Mouse (Mus musculus) CH12.LX (cell line): ENCODE results near the gene Dusp23. TPM values are rescaled to one million over a fixed set of nuclear protein-coding genes. Genes with fewer than 3 reads are reported as not detected.

Source experiments
- DNase-seq: peaks from one replicate; pipeline ENCODE4 v3.0.0-alpha.2; 2013; ENCODE audit errors: extremely low read depth
- H3K27ac ChIP-seq: 2 replicates; pipeline ENCODE4 v1.5.1; 2012; ENCODE audit warnings: low read depth, mild to moderate bottlenecking, control low read depth, moderate library complexity; ENCODE audit not compliant: insufficient read depth
- H3K27me3 ChIP-seq: replicated peaks from 2 replicates; pipeline ENCODE3; 2012; ENCODE audit warnings: inconsistent platforms
- H3K36me3 ChIP-seq, 2 experiments: replicated peaks in 1 of 2; 2 replicates each; pipeline versions ENCODE3 to v1.6.1; 2012; ENCODE audit warnings: inconsistent platforms in 1 of 2, low read length in 1 of 2, mild to moderate bottlenecking in 1 of 2, mixed read lengths in 1 of 2, moderate library complexity in 1 of 2; ENCODE audit not compliant: control insufficient read depth in 1 of 2, insufficient read depth in 1 of 2
- H3K4me1 ChIP-seq, 2 experiments: 2 replicates each; pipeline ENCODE4 v1.6.1; 2012; ENCODE audit warnings: inconsistent platforms in 1 of 2, moderate library complexity in 1 of 2; ENCODE audit not compliant: insufficient read depth in 2 of 2, control insufficient read depth in 1 of 2
- H3K4me2 ChIP-seq: 2 replicates; pipeline ENCODE4 v1.6.1; 2012; ENCODE audit warnings: low read depth, mild to moderate bottlenecking, control low read depth; ENCODE audit not compliant: poor library complexity, insufficient read depth, severe bottlenecking
- H3K4me3 ChIP-seq, 3 experiments: fragments of 150-350 bp in 1 of 3; sonication (generic) in 1 of 3; replicated peaks in 1 of 3; 2 replicates each; pipeline versions ENCODE3 to v1.5.1; 2011 to 2012; ENCODE audit warnings: low read depth in 2 of 3, low read length in 2 of 3, mild to moderate bottlenecking in 2 of 3, moderate library complexity in 2 of 3, control low read depth in 1 of 3, improper control_type of control experiment in 1 of 3, inconsistent platforms in 1 of 3, mixed read lengths in 1 of 3; ENCODE audit not compliant: poor library complexity in 1 of 3
- H3K79me2 ChIP-seq: replicated peaks from 2 replicates; pipeline ENCODE4 v1.6.1; 2012; ENCODE audit warnings: mild to moderate bottlenecking, moderate library complexity; ENCODE audit not compliant: control insufficient read depth, poor library complexity, insufficient read depth, severe bottlenecking; ENCODE audit errors: extremely low read depth
- H3K9ac ChIP-seq: 2 replicates; pipeline ENCODE4 v1.6.1; 2012; ENCODE audit warnings: low read depth, mild to moderate bottlenecking, control low read depth, moderate library complexity; ENCODE audit not compliant: insufficient read depth
- H3K9me3 ChIP-seq: replicated peaks from 2 replicates; pipeline ENCODE3; 2012; ENCODE audit warnings: low read length, inconsistent platforms, mixed read lengths
- CHD1 ChIP-seq: IDR thresholded peaks from 2 replicates; pipeline ENCODE4 v1.6.1; 2012; ENCODE audit warnings: low read depth, low read length, improper control_type of control experiment, inconsistent platforms
- CHD2 ChIP-seq: IDR thresholded peaks from 2 replicates; pipeline ENCODE4 v1.6.1; 2011; ENCODE audit warnings: low read length, improper control_type of control experiment
- CTCF ChIP-seq, 2 experiments: IDR thresholded peaks in 1 of 2; conservative IDR thresholded peaks in 1 of 2; 2 replicates each; pipeline ENCODE4 v1.5.1; 2011 to 2012; ENCODE audit warnings: low read depth in 2 of 2, low read length in 2 of 2, improper control_type of control experiment in 1 of 2, inconsistent platforms in 1 of 2, mild to moderate bottlenecking in 1 of 2, moderate library complexity in 1 of 2
- E2F4 ChIP-seq: IDR thresholded peaks from 2 replicates; pipeline ENCODE4 v1.6.1; 2011; ENCODE audit warnings: low read depth, low read length, improper control_type of control experiment; ENCODE audit not compliant: insufficient replicate concordance
- ELF1 ChIP-seq: IDR thresholded peaks from 2 replicates; pipeline ENCODE4 v1.6.1; 2014; ENCODE audit warnings: low read depth, mild to moderate bottlenecking, inconsistent platforms, low read length, improper control_type of control experiment
- EP300 ChIP-seq: IDR thresholded peaks from 2 replicates; pipeline ENCODE4 v1.6.1; 2011; ENCODE audit warnings: low read length, improper control_type of control experiment
- ETS1 ChIP-seq: conservative IDR thresholded peaks from 2 replicates; pipeline ENCODE4 v1.6.1; 2012; ENCODE audit warnings: low read depth, mild to moderate bottlenecking, inconsistent platforms, low read length, improper control_type of control experiment, moderate library complexity
- GABPA ChIP-seq: IDR thresholded peaks from 2 replicates; pipeline ENCODE4 v1.6.1; 2012; ENCODE audit warnings: low read depth, low read length, improper control_type of control experiment, inconsistent platforms; ENCODE audit not compliant: insufficient replicate concordance
- HCFC1 ChIP-seq: IDR thresholded peaks from 2 replicates; pipeline ENCODE4 v1.6.1; 2012; ENCODE audit warnings: low read depth, mild to moderate bottlenecking, inconsistent platforms, low read length, improper control_type of control experiment
- IRF4 ChIP-seq: IDR thresholded peaks from 2 replicates; pipeline ENCODE4 v1.6.1; 2014; ENCODE audit warnings: low read depth, mild to moderate bottlenecking, inconsistent platforms, low read length, improper control_type of control experiment
- JUN ChIP-seq: IDR thresholded peaks from 2 replicates; pipeline ENCODE4 v1.6.1; 2011; ENCODE audit warnings: low read depth, mild to moderate bottlenecking, low read length, improper control_type of control experiment, moderate library complexity; ENCODE audit not compliant: insufficient read depth
- JUND ChIP-seq: conservative IDR thresholded peaks from 2 replicates; pipeline ENCODE4 v1.6.1; 2011; ENCODE audit warnings: low read depth, low read length, improper control_type of control experiment
- KAT2A ChIP-seq: IDR thresholded peaks from 2 replicates; pipeline ENCODE4 v1.6.1; 2012; ENCODE audit warnings: low read length, improper control_type of control experiment, inconsistent platforms; ENCODE audit not compliant: insufficient replicate concordance
- MAFK ChIP-seq: IDR thresholded peaks from 2 replicates; pipeline ENCODE4 v1.6.1; 2011; ENCODE audit warnings: low read length, improper control_type of control experiment; ENCODE audit not compliant: insufficient replicate concordance
- MAX ChIP-seq: IDR thresholded peaks from 2 replicates; pipeline ENCODE4 v1.6.1; 2011; ENCODE audit warnings: low read length, improper control_type of control experiment
- POLR2AphosphoS2 ChIP-seq: IDR thresholded peaks from 2 replicates; pipeline ENCODE4 v1.6.1; 2011; ENCODE audit warnings: low read depth, low read length, improper control_type of control experiment
- RAD21 ChIP-seq: IDR thresholded peaks from 2 replicates; pipeline ENCODE4 v1.6.1; 2011; ENCODE audit warnings: low read depth, mild to moderate bottlenecking, low read length, improper control_type of control experiment, moderate library complexity
- RCOR1 ChIP-seq: conservative IDR thresholded peaks from 2 replicates; pipeline ENCODE4 v1.6.1; 2012; ENCODE audit warnings: low read depth, mild to moderate bottlenecking, inconsistent platforms, low read length, improper control_type of control experiment
- SMC3 ChIP-seq: IDR thresholded peaks from 2 replicates; pipeline ENCODE4 v1.6.1; 2011; ENCODE audit warnings: low read depth, low read length, improper control_type of control experiment
- TBP ChIP-seq: conservative IDR thresholded peaks from 2 replicates; pipeline ENCODE4 v1.6.1; 2011; ENCODE audit warnings: low read depth, low read length, improper control_type of control experiment
- USF1 ChIP-seq: IDR thresholded peaks from 2 replicates; pipeline ENCODE4 v1.6.1; 2014; ENCODE audit warnings: low read depth, mild to moderate bottlenecking, inconsistent platforms, low read length, improper control_type of control experiment
- ZC3H11A ChIP-seq: IDR thresholded peaks from 2 replicates; pipeline ENCODE4 v1.6.1; 2012; ENCODE audit warnings: low read depth, mild to moderate bottlenecking, inconsistent platforms, low read length, improper control_type of control experiment
- ZMIZ1 ChIP-seq: IDR thresholded peaks from 2 replicates; pipeline ENCODE4 v1.6.1; 2012; ENCODE audit warnings: low read depth, mild to moderate bottlenecking, inconsistent platforms, low read length, improper control_type of control experiment
- ZNF384 ChIP-seq: IDR thresholded peaks from 2 replicates; pipeline ENCODE4 v1.6.1; 2012; ENCODE audit warnings: low read depth, low read length, improper control_type of control experiment, inconsistent platforms
- dilution Hi-C: fragments of 300-500 bp; cut with MboI; formaldehyde crosslinking; loops from 2 replicates; pipeline ENCODE4 v1.14.3; 2020; ENCODE audit warnings: low sequenced_read_pairs; ENCODE audit not compliant: extremely low pct_unique_long_range_greater_than_20kb, extremely low pct_ligation_motif_present
- in situ Hi-C: fragments of 300-500 bp; cut with MboI; formaldehyde crosslinking; loops from 3 replicates; pipeline ENCODE4 v1.14.3; 2019; ENCODE audit warnings: low sequenced_read_pairs, low pct_ligation_motif_present, low pct_unique_long_range_greater_than_20kb, mixed read lengths
- polyA plus RNA-seq: library from polyadenylated mRNA; unstranded; fragments of >175 nt; gene quantifications from 2 replicates; pipeline ENCODE4 v1.2.1, GENCODE M21; 2012; ENCODE audit warnings: low read depth; ENCODE audit not compliant: insufficient read length
- total RNA-seq, 2 experiments: library from RNA; depleted of rRNA; stranded (reverse); fragments of 300-350 nt in 1 of 2; fragments of >200 nt in 1 of 2; gene quantifications; 2 replicates each; pipeline ENCODE4 v1.2.3; 2012 to 2014

Dusp23 gene
- total and polyA plus RNA-seq, 3 experiments = 0.30 to 1.7 (median 0.85) TPM

GRCm38 (mm10) chr1:172602326-172602725 is 30.4 kb downstream of the Dusp23 start, which contains the start of gene Fcrl6:
Gene Fcrl6 (minus strand): TSS chr1:172602551.
- no peak for TF ChIP-seq CHD1
- no peak for TF ChIP-seq GABPA
- TF ChIP-seq MAFK = no peak
- no peak for TF ChIP-seq RCOR1
- no peak for TF ChIP-seq ZMIZ1
- TF ChIP-seq ZC3H11A = no peak
- no peak for TF ChIP-seq ELF1
- TF ChIP-seq JUND = no peak
- no peak for TF ChIP-seq KAT2A
- no peak for TF ChIP-seq ZNF384
- no peak for TF ChIP-seq JUN
- TF ChIP-seq HCFC1 = no peak
- no peak for TF ChIP-seq CHD2
- no peak for TF ChIP-seq SMC3
- TF ChIP-seq POLR2AphosphoS2 = no peak
- TF ChIP-seq ETS1 = no peak
- TF ChIP-seq USF1 = no peak
- TF ChIP-seq IRF4 = no peak
- no peak for TF ChIP-seq TBP
- no peak for TF ChIP-seq CTCF (conservative IDR thresholded peaks at IDR 0.05 in 1 of 2, IDR thresholded peaks at IDR 0.05 in 1 of 2; ENCODE audit: low read depth in 2 of 2, low read length in 2 of 2)

GRCm38 (mm10) chr1:172594495-172594894 is 38.3 kb downstream of the Dusp23 start:
- no peak overlapping the region for H3K4me2 ChIP-seq
- no peaks in the 10 kb centered on the region for H3K36me3 ChIP-seq
- dilution Hi-C loops (no loop called here), in situ Hi-C loops (no loop called here)
- no peak for TF ChIP-seq E2F4
- TF ChIP-seq RAD21 = peak; percentile 25
- TF ChIP-seq EP300 = no peak
- TF ChIP-seq ZC3H11A = no peak
- TF ChIP-seq JUN = no peak
- TF ChIP-seq SMC3 = peak; percentile 52
- peak; percentile 47 to 71; a peak in 3 of 4 replicates for TF ChIP-seq CTCF (conservative IDR thresholded peaks at IDR 0.05 in 1 of 2, IDR thresholded peaks at IDR 0.05 in 1 of 2; ENCODE audit: low read depth in 2 of 2, low read length in 2 of 2)
- no peak for TF ChIP-seq MAFK
- no peak for TF ChIP-seq MAX
- peaks cover 8 to 16% of the 10 kb centered on the region in 2 experiments for H3K4me1 ChIP-seq
- H3K27me3 ChIP-seq = peaks cover 16% of the 10 kb centered on the region
- H3K27ac ChIP-seq = no peak overlapping the region
- H3K4me3 ChIP-seq = no peak overlapping the region
- no peaks in the 10 kb centered on the region for H3K9me3 ChIP-seq
- DNase-seq = peak; percentile 42
- H3K79me2 ChIP-seq = no peaks in the 10 kb centered on the region
- no peak overlapping the region for H3K9ac ChIP-seq

More at GRCm38 (mm10) chr1:172602326-172602725, 30.4 kb downstream of the Dusp23 start, which contains the start of gene Fcrl6:
- in situ Hi-C loops = loop anchor here (25.0 kb wide), 1 partner anchor 190 kb away; no protein-coding TSS in a partner anchor
- H3K9me3 ChIP-seq = no peaks in the 10 kb centered on the region
- H3K4me1 ChIP-seq = no peaks in the 10 kb centered on the region
- H3K9ac ChIP-seq = no peak within 1 kb of the TSS
- no peaks in the 10 kb centered on the region for H3K79me2 ChIP-seq
- no peak within 1 kb of the TSS for H3K4me3 ChIP-seq
- no peak within 1 kb of the TSS for H3K27ac ChIP-seq
- no peaks in the 10 kb centered on the region for H3K36me3 ChIP-seq
- no peak within 1 kb of the TSS for H3K4me2 ChIP-seq
- H3K27me3 ChIP-seq = peaks cover 37% of the 10 kb centered on the region
- no peak for DNase-seq
- dilution Hi-C loops = no loop called here
